Mouse (Mus musculus) lung, postnatal 36 days (tissue): ENCODE measurements at regions not wholly inside any gene's neighbourhood (a gene's known extent, or its start where the extent isn't known, plus 50 kb on each side); places are given as distances from the start of the nearest gene placed in this dataset.
"Not testable (repeated sequence)": the region's sequence is repeated elsewhere in the genome, so short reads cannot be mapped to it uniquely, and the experiment has no call there.

Experiments used
- DNase-seq: peaks from one replicate; pipeline ENCODE4 v3.0.0; 2022; ENCODE audit warnings: mixed read lengths

DNA sequence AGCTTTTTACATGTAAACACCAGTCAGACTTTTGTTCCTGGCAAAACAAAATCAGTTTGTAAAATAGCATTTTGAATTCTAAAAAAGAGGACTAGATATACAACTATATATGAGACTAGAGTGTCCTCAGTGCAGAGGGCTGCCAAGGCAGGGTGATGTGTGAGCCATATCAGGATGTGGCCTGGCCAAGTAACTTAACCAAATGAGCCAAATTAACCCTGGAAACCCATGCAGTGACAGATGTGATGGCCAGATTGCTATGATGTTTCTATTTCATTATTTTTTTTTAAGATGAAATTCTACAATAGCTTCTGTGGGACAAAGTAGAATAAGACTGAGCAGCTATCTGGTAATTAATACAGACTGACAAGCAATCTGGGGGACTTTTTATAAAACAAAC is 181.8 kb downstream of the Nova1 start:
- DNase-seq, result no peak

DNA sequence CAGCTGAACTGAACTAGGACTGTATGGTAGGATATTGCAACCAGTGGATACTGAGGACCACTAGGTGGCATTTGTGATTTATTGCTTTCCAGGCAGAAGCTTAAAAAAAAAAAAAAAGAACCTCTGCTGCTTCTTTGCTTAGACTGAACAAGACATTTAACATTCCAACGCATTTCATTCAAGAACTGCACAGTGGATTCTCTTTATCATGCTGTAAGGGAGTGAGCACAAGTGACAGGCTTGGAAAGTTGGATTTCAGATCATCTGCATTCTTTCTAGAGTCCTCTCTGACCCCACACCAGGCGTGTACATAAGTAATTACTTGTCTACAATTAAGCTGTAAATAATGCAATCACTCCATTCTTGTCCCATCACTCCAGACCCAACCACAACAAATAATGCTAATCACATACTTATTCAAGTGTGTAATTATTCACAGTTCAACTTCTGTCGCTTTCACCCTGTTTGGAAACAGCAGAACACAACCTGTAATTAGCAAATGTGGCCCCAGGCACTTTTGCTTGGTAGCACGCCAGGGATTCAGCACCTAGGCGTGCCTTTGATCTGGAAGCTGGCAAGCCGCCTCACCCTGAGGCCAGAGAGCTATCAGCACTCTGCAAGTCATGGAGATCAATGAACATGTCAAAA is 183.5 kb downstream of the Nova1 start:
- peak; percentile 2 for DNase-seq

DNA sequence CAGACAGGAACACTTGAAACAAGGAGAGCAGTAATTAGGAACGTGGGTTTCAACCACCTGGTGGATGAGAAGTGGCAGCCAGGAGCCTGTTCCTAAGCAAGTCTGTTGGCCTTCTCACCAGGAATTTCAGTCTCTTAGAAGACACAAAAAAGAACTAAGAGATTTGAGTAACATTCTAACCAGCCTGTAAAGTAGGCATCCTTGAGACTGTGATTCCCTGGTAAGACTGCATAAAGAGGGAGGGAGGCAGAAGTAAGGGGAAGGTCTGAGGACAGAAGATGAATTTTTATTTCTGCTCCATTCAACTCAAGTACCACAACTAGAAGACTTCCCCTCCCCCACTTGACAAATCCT is 184.0 kb downstream of the Nova1 start:
- no peak for DNase-seq

DNA sequence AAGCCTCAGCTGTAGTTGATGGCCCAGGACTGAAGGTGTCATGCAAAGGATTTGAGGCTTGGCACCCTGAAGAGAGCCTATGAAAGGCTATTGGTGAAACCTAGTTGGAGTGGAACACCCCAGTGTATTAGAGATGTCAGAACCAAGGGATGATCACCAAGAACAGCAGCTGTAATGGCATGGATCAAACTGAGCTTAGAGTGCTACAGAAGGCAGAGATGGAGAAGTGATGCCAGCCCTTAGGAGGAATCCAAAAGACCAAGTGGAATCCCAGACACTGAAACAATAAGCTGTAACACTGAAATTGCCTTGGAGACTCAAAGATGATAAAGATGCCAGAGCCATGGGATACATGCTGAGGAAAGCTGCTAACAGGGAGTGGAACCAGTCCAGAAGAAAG is 186.3 kb downstream of the Nova1 start:
- not testable (repeated sequence) for DNase-seq

DNA sequence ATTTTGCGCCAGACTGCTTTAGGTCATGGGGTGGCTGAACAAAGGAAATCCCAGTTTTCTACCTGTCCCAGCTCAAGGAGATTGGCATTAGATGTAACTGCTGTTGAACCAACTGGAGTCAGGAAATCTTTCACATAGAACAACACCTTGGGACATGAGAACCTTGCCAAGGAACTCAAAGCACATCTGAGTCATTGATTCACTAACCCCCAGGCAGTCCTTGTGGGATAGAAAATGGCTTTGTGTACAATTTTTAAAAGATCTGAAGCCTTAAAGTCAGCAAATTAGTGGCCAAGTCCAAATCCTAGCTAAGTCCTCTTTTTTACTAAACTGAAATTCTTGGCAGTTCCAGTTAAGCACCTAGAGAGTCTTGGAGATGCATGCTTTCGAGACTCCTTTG is 191.4 kb downstream of the Nova1 start:
- DNase-seq, result no peak

DNA sequence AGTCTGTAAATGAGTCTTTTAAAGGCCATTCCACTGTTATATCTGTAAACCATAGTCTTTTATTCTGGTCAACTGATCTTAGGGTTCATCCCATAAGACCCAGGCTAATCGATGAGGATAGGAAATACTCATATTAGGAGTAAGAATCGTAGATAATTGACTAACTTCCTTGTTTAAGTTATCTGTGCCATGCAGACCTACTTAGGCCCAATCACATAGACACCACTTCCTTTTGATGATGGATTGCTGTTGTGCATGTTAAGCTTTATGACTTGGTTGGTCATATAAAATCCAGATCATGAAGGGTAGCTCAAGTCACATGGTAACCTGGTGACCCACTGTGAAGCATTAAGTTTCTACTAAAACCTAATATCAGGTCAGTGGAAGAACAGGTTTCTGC is 207.3 kb downstream of the Nova1 start:
- no peak for DNase-seq

DNA sequence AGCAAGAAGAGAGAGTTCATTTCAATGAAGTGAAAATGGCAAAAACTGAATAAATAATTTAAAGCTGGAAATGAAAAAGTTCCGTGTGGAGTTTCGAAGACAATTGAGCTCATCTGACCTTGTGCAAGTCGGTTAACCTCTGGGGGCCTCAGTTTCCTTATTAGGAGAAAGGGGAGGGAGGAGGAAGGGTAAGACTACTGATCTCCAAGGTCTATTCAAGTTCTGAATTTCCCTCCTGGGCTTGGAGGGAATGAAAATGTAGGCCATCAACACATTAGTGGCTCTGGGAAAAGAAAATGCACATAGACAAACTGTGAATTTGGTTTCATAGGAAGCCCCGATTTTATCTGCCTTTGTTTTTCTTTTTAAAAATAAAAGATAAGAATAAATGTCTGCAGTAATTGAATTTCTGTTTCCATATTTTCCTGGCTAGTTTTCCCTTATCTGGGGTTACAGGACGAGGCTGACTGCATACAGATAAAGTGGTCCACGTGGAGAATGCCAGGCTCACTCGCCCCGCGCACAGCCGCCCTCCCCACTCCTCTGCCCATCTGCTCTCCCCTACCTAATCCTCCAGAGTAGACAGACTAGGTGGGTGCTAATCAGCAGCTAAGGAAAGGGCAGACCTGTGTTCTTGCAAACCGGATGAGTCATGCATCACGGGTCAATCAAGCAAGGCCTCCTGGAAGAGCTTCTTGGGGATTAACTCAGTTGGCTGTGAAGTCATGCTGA is 209.0 kb downstream of the Nova1 start:
- no peak for DNase-seq

DNA sequence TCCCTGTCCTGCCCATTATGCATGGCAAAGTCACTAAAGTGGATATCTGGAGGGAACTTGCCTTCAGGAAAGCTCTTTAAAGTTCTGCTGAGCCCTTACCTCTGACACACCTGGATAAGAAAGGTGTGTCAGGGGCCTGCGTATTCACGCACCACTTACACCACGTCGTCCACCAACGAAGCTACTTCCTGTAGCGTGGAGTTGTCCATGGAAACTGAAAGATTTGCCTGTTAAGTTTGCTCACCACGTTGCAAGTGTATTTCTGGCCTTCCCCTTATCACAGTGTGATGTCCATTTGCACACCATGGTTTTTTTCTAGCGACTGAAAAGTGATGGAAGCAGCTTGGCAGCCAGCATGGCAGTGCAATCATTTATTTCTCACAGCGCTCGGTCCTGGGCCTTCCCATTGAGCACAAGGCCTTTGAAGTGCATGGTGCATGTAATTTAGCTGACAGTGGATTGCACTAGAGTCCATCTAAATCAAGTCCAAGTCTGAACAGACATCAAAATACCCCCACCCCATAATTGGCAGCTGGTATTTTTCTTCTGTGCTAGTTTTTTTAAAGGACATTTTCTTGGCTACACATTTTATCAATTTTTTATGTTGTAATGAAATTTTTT is 210.3 kb downstream of the Nova1 start:
- no peak for DNase-seq

DNA sequence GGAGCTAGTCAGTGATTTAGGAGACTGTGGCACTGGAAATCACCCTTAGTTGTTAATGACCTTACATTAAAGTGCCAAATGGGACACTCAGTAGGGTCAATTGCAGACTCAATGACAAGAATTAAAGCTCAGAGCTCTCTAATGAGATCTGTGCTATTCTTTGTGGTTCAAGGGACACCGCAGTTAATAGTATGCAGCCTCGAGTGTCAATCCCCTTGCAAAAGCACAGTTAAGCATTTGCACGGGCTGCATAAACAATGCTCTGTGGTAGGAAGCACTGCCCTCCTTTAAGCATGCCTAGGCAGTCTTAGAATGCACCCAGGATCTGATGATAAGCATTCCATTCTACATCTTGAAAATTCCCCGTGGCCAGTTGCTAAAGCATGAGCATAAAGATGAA is 221.5 kb downstream of the Nova1 start:
- no peak for DNase-seq

DNA sequence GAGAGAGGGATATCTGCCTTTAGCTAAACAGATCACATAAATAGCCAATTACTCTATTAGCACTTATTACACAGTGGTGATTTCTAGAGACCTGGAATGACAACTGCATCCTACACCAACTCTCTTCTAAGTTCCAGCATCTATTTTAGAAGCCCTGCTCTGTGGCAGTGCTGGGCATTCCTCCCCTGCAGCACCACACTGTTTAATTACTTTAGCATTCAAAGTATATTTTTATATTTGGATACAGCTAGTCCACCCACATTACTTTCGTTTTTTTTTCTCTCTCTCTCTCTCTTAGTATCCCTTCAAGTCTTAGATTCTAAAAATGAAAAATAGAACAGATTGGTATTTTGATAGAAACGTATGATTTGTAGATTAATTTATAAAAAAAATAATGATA is 250.1 kb downstream of the Nova1 start:
- no peak for DNase-seq

DNA sequence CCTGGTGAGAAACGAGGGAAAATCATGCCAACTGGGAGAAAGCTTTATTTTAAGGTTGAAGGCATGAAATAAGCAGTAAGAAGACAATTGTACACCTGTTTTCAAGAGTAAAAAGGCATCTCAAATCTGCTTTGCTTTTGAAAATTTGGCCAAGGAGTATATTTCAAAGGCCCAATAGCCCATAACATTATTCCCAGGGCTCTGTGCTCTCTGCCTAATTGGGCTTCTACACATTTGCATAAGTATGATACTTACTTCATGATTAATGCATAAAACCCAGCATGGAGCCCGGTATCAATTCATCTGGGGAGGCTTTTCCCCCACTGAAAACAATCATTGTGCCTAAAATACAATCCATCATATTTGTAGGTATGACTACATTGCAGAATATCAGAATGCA is 252.4 kb downstream of the Nova1 start:
- DNase-seq, result no peak

DNA sequence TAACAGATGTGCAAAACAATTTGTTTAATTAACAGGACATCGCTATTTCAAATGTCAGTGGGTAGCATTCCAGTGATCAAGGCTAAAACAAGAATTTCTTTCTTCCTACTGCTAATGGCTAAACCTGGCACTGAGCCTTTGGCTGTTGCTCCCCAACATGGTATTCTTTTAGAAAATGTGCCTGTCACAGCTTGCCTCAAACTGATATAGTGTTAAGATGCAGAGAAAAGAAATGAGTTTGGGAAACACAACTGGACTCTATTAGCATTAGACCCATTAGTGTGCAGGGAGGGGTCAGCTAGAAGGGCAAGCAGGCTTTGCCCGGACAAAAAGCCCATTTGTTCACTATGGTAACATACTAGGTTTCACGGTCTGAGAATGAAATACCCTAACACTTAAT is 297.8 kb downstream of the Nova1 start:
- no peak for DNase-seq

DNA sequence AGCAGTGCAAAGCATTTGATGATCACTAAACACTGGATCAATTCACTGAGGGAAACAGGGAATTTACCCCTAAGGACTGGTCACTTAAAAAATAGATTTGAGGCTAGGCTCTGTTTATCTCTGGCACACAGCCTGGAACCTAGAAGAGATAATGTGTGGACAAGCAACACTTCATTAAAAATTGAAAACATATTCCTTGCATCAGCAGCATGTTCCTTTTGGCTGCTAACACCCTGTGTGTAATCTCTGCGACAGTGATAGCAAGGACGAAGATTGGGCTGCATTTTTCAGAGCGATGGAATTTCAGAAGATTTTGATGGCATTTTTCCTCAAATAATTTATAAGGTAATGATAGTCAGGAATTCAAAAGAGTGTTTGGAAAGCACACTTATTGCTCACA is 310.9 kb downstream of the Nova1 start:
- DNase-seq, result no peak

DNA sequence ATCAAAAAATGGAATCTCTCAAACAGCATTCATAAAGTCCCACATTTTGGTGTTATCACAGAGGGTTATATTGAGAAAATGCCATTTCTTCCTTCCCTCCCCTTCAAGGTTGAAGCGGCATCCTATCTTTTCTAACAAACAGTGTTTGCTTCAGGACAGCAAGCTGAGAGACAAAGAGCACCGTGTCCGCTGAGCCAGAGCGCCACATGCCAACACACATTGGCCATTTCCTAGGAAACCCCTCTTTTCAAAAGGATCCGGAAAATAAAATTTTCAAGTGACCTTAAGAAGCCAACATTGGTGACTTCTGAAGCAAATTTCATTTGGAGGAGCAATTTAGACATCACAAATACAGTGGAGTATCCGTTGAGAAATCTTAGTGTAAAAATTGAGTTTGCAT is 326.3 kb downstream of the Nova1 start:
- no peak for DNase-seq

DNA sequence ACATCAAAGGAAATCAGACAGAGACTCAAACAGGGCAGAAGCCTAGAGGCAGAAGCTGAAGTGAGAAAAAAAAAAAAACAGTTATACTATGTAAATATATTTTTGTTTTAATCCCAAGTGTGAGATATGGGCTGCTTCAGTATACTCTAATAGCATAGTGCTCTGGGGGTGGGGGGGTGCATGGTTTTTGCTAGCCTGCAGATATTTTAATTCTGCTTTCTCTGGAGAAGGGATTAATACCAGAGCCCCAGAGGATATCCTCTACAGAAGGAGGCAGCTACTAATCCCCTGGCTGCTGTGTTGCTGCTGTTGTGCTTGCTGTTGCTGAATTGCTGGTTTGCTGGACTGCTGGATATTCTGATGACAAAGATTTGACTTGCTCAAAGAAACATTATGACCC is 367.8 kb downstream of the Nova1 start:
- no peak for DNase-seq

DNA sequence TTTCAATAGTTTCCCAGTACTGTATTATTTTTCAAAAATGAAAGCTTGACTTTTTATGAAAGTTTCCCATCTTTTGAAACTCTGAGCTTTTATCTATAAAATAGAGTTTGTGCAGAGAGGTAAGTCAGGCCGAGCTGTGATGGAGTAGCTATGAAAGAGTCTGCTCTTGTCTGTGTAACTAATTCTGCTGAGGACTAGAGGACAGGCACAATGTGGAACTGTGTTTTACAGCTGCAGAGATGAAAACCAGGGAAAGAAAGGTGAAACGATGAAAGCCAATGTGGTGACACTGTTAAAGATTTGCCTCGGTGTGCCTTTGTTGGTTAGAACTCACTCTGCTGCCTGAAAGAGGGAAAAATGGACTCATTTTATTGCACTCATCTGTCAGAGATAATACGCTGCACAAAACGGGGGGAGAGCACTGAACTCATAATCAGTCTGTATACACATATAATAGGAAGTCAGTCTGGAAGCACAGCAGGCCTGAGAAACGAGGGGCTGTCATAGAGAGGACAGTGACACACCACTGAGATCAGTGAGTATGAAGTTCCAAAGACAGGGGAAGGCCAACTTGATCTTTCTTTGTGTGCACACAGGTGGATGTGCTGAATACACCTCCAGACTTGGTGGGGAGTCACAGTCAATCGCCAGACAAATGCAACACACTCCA is 373.9 kb downstream of the Nova1 start:
- no peak for DNase-seq

DNA sequence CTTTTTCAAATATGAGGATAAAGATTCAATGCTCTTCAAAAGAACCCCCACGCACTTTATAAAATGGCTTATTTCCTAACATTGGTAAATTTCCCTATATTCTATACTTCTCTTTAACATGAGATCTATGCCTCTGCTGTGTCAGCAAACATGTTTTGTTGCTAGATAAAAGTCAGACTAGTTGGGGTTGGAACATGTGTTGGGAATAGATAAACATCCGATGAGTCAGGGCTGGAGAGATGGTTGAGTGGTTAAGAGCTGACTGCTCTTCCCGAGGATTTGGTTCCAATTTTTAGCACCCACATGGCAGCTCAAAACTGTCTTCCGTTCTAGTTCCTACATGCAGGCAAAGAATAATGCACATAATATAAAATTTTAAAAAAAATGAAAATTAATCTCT is 399.1 kb downstream of the Nova1 start:
- no peak for DNase-seq

DNA sequence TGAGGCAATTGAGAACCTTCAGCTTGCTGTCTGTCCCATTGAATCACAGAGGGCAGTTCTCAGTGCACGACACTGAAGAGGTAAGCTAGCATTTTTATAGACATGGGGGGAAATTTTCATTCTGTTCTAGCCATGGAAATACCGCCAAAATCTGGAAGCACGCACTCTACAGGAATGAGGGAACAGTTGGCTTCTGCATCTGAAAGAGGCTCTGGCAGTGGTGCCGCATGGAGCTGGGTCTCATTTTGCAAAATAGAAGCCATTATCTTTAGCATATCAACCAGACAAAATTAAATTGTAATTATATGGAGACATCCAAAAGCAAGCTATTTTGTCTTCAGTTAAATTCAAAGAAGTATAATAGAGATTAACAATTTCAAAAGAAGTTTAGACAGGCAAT is 399.7 kb downstream of the Nova1 start:
- no peak for DNase-seq

DNA sequence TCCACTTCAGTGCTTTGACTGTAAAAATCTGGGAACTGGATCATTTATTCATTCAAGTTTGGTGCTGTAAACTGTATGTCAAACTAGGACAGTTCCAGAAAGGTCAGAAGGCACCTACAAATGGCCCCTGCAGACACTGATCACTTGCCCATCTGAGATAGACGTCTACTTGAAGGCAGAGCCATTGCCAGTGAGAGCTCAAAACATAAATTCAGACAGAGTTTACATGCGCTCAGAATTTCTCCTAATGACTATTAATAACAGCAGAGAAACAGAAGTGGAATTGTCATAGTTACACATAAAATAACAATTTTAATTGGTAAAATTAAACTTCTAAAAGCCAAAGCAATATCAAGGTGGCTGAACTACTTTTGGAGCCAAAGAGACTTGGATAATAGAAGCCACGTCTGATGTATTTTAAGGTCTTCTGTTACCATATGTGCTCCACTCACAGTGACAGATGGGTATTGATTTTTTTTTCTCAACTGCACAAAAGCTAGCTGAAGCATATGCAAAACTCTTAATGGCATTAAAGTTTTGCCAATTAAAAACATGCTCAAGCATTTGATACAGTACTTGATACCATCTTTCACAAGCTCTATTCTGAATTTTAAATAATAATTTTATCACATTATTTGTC is 401.8 kb downstream of the Nova1 start:
- no peak for DNase-seq

DNA sequence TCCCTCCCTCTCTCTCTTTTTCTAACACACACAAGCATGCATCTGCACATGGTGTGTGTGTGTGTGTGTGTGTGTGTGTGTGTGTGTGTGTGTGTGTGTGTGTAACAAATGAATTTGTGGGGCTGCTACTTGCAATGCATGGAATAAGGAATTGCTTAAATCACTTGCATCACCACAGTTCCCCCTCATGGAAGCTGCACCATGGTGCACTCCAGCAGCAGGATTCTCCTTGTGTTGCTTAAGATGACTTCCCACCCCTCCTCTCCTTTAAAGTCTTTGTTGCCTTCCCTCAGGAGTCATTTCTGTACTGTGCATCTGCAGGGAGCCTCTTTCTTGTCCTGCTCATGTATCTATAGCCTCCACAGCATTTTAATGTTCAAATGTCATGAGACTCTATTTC is 402.5 kb downstream of the Nova1 start:
- no peak for DNase-seq

DNA sequence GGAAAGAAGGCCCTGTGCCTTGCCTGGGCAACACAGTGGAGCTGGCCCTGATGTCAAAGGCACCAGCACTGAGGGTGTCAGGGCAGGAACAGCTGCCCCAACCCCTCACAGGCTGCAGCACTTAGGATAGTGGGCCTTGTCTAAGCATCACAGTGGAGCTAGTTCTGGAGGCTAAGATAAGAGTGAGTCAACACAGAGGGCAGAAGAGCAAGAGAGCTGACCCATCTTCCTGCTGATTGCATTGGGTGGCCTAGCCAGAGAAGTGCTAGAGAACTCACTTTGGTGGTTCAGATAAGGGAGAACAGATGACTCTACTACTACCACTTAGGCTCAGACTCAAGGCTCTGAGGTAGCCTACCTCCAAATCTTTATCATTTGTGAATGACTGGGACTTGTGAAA is 413.1 kb downstream of the Nova1 start:
- DNase-seq, result no peak

DNA sequence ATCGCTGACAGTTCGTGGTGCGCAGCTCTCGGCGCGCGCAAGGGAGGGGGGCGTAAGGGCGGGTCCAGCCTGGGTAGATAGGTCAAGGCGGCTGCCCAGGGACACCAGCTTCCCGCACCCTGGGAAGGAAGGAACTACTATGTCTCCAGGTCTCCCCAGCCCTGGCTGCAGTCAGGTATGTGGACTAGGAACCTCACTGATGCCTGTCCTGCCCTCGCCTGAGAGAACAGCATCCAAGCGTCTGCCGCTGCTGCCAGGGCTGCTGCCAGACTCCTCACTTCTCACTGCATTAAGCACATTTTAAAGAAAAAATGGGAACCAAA is 419.1 kb downstream of the Nova1 start:
- DNase-seq, result no peak

DNA sequence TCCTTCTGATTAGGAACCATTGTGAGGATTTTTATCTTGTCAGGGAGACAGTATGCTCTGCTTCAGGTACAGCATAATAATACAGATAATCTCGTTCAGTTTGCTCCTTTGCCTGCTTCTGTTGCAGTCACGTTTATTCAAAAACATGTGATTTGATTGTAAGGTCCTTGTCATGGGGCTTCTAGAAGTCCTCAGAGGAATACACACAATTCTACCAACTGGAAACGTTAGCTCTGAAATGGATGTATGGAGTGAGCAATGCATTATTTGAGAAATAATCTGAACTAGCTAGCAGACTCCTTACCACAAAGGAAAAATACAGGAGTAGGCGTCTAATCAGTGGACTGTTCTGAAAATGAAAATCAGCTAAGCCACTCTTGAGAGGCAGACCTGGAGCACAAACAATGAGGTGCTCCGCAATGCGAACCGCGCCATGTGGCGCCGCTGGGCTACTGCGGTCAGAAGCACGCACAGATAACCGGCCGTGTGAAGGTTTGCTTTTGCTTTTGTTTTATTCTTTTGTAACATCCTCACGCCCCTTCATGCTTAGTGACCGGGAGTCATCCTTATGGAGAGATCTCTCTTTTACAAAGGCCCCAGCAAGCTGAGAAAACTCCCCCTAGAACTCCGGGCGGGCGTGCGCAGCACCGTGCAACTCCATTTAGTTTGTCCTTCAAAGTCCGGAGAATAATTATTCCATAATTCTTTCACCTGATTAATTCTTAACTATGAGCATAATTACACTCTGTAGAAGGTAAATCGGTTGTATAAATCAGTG is 419.7 kb downstream of the Nova1 start:
- DNase-seq, result no peak
